Mouse (Mus musculus) heart, adult 2 months (tissue): ENCODE measurements around the gene P2rx4. TPM values are rescaled to one million over a fixed set of nuclear protein-coding genes. Genes with fewer than 3 reads are reported as not detected.

Experiments used
- DNase-seq, 2 experiments: peaks; one replicate each; pipeline ENCODE4 v3.0.0; 2021
- H3K27ac ChIP-seq: fragments of 200-600 bp; 2 replicates; pipeline ENCODE4 v1.8.1; 2022
- H3K27me3 ChIP-seq: fragments of 200-500 bp; 2 replicates; pipeline ENCODE4 v1.6.1; 2012; ENCODE audit warnings: mild to moderate bottlenecking, low read length, inconsistent platforms, mixed read lengths; ENCODE audit not compliant: control insufficient read depth, insufficient read depth
- H3K36me3 ChIP-seq: fragments of 200-500 bp; 2 replicates; pipeline ENCODE4 v1.6.1; 2012; ENCODE audit warnings: low read length, inconsistent platforms; ENCODE audit not compliant: control insufficient read depth, insufficient read depth
- H3K4me1 ChIP-seq: fragments of 200-500 bp; 2 replicates; pipeline ENCODE4 v1.6.1; 2011; ENCODE audit warnings: low read length; ENCODE audit not compliant: control insufficient read depth, insufficient read depth
- H3K4me3 ChIP-seq: fragments of 200-600 bp; 2 replicates; pipeline ENCODE4 v1.8.1; 2022
- H3K79me2 ChIP-seq: fragments of 200-500 bp; replicated peaks from 2 replicates; pipeline ENCODE4 v1.6.1; 2012; ENCODE audit warnings: mild to moderate bottlenecking, inconsistent platforms, low read length, moderate library complexity, mixed read lengths; ENCODE audit not compliant: control insufficient read depth, insufficient read depth
- H3K9ac ChIP-seq: fragments of 200-500 bp; 2 replicates; pipeline ENCODE4 v1.6.1; 2012; ENCODE audit warnings: low read depth, mild to moderate bottlenecking, control low read depth, inconsistent platforms, low read length, mixed read lengths
- CTCF ChIP-seq: fragments of 200-600 bp; IDR thresholded peaks from 2 replicates; pipeline ENCODE4 v1.8.1; 2022; ENCODE audit warnings: antibody characterized with exemption, mild to moderate bottlenecking, moderate library complexity
- EP300 ChIP-seq: fragments of 200-500 bp; IDR thresholded peaks from 2 replicates; pipeline ENCODE4 v1.6.1; 2011; ENCODE audit warnings: low read depth, low read length, control low read depth; ENCODE audit not compliant: insufficient read depth
- POLR2A ChIP-seq: fragments of 200-500 bp; IDR thresholded peaks from 2 replicates; pipeline ENCODE4 v1.6.1; 2011; ENCODE audit warnings: mild to moderate bottlenecking, low read depth, low read length, control low read depth; ENCODE audit not compliant: insufficient read depth
- WGBS: fragments of 180-500 bp; shearing (Covaris S2); methylation state at CpG from one replicate; pipeline ENCODE4 v1.1.7; 2018; 5-methylcytosine and 5-hydroxymethylcytosine counted together
- intact Hi-C: fragments of 180-260 bp; cut with DNase I; formaldehyde crosslinking; loops from one replicate; pipeline ENCODE4 v1.15.1; 2025
- polyA plus RNA-seq: library from polyadenylated mRNA; depleted of rRNA; stranded (reverse); fragments of >200 nt; gene quantifications from 2 replicates; pipeline ENCODE4 v1.2.3, GENCODE M21; 2012
- total RNA-seq, 2 experiments: library from RNA; stranded (reverse); gene quantifications; 2 replicates each; pipeline ENCODE4 v1.2.3; 2021

P2rx4 gene
- total and polyA plus RNA-seq, 3 experiments, result 17.4 to 28.9 (median 19.0) TPM

GRCm38 (mm10) chr5:122672298-122672697, 35.0 kb upstream of the P2rx4 start:
- no peaks in the 10 kb centered on the region for H3K27me3 ChIP-seq
- intact Hi-C loops, result no loop called here
- H3K27ac ChIP-seq, result no peak overlapping the region
- H3K9ac ChIP-seq, result no peak overlapping the region
- no peak overlapping the region for H3K4me3 ChIP-seq
- 87% methylated on average over 5 of the region's 5 CpGs for WGBS
- no peaks in the 10 kb centered on the region for H3K4me1 ChIP-seq
- TF ChIP-seq CTCF (no peak), POLR2A (no peak), EP300 (no peak)
- no peaks in the 10 kb centered on the region for H3K36me3 ChIP-seq
- DNase-seq, result no peak
- H3K79me2 ChIP-seq, result no peaks in the 10 kb centered on the region

GRCm38 (mm10) chr5:122676002-122676401, 31.3 kb upstream of the P2rx4 start:
- no peaks in the 10 kb centered on the region for H3K27me3 ChIP-seq
- no peak overlapping the region for H3K27ac ChIP-seq
- TF ChIP-seq CTCF (no peak), POLR2A (no peak), EP300 (no peak)
- no peaks in the 10 kb centered on the region for H3K79me2 ChIP-seq
- no peaks in the 10 kb centered on the region for H3K36me3 ChIP-seq
- H3K4me3 ChIP-seq, result no peak overlapping the region
- DNase-seq, result no peak
- no peak overlapping the region for H3K9ac ChIP-seq
- intact Hi-C loops, result no loop called here
- no peaks in the 10 kb centered on the region for H3K4me1 ChIP-seq
- 90% methylated on average over 8 of the region's 8 CpGs for WGBS

GRCm38 (mm10) chr5:122677983-122678382, 29.4 kb upstream of the P2rx4 start:
- WGBS, result 94% methylated on average over 9 of the region's 9 CpGs
- no peaks in the 10 kb centered on the region for H3K79me2 ChIP-seq
- TF ChIP-seq POLR2A, result no peak
- TF ChIP-seq EP300, result no peak
- TF ChIP-seq CTCF, result no peak
- H3K27me3 ChIP-seq, result no peaks in the 10 kb centered on the region
- intact Hi-C loops, result no loop called here
- H3K27ac ChIP-seq, result no peak overlapping the region
- no peak for DNase-seq
- H3K4me3 ChIP-seq, result no peak overlapping the region
- H3K4me1 ChIP-seq, result no peaks in the 10 kb centered on the region
- H3K36me3 ChIP-seq, result no peaks in the 10 kb centered on the region
- no peak overlapping the region for H3K9ac ChIP-seq

- intact Hi-C loops, result no loop called here
Observed at GRCm38 (mm10) chr5:122679881-122680280, 27.5 kb upstream of the P2rx4 start.

GRCm38 (mm10) chr5:122681276-122681675, 26.1 kb upstream of the P2rx4 start:
- H3K79me2 ChIP-seq, result no peaks in the 10 kb centered on the region
- H3K27me3 ChIP-seq, result no peaks in the 10 kb centered on the region
- TF ChIP-seq CTCF, result no peak
- TF ChIP-seq POLR2A, result no peak
- no peak for TF ChIP-seq EP300
- no peak overlapping the region for H3K27ac ChIP-seq
- H3K9ac ChIP-seq, result no peak overlapping the region
- 88% methylated on average over 12 of the region's 12 CpGs for WGBS
- no peaks in the 10 kb centered on the region for H3K4me1 ChIP-seq
- intact Hi-C loops, result no loop called here
- DNase-seq, result no peak
- no peaks in the 10 kb centered on the region for H3K36me3 ChIP-seq
- H3K4me3 ChIP-seq, result no peak overlapping the region

More at GRCm38 (mm10) chr5:122679881-122680280, 27.5 kb upstream of the P2rx4 start:
- H3K4me3 ChIP-seq, result no peak overlapping the region
- no peaks in the 10 kb centered on the region for H3K79me2 ChIP-seq
- no peak for TF ChIP-seq POLR2A
- no peak for TF ChIP-seq CTCF
- TF ChIP-seq EP300, result no peak
- H3K36me3 ChIP-seq, result no peaks in the 10 kb centered on the region
- no peaks in the 10 kb centered on the region for H3K4me1 ChIP-seq
- H3K27me3 ChIP-seq, result no peaks in the 10 kb centered on the region
- 75% methylated on average over 8 of the region's 8 CpGs for WGBS
- no peak overlapping the region for H3K9ac ChIP-seq
- no peak for DNase-seq
- no peak overlapping the region for H3K27ac ChIP-seq

GRCm38 (mm10) chr5:122683926-122684325, 23.4 kb upstream of the P2rx4 start:
- 55% methylated on average over 10 of the region's 10 CpGs for WGBS
- no peak overlapping the region for H3K27ac ChIP-seq
- no peak overlapping the region for H3K4me3 ChIP-seq
- no peak overlapping the region for H3K9ac ChIP-seq
- no peaks in the 10 kb centered on the region for H3K79me2 ChIP-seq
- intact Hi-C loops, result no loop called here
- peak in 1 of 2 experiments; percentile 37 for DNase-seq
- TF ChIP-seq POLR2A (no peak), CTCF (no peak), EP300 (no peak)
- H3K4me1 ChIP-seq, result no peaks in the 10 kb centered on the region
- H3K36me3 ChIP-seq, result no peaks in the 10 kb centered on the region
- H3K27me3 ChIP-seq, result no peaks in the 10 kb centered on the region
